Mouse (Mus musculus) ES-E14 (cell line): ENCODE measurements around the gene S100a16.

Source experiments
- CHD2 ChIP-seq: IDR thresholded peaks from 2 replicates; pipeline ENCODE4 v1.6.1; 2014; ENCODE audit warnings: mild to moderate bottlenecking, low read depth, low read length, inconsistent platforms
- ZNF384 ChIP-seq: IDR thresholded peaks from 2 replicates; pipeline ENCODE4 v1.6.1; 2012; ENCODE audit warnings: low read depth, low read length, inconsistent platforms

GRCm38 (mm10) chr3:90555954-90556353, 18.9 kb downstream of the S100a16 start:
- no peak for TF ChIP-seq ZNF384
- no peak for TF ChIP-seq CHD2
